In the genomic region with DNA sequence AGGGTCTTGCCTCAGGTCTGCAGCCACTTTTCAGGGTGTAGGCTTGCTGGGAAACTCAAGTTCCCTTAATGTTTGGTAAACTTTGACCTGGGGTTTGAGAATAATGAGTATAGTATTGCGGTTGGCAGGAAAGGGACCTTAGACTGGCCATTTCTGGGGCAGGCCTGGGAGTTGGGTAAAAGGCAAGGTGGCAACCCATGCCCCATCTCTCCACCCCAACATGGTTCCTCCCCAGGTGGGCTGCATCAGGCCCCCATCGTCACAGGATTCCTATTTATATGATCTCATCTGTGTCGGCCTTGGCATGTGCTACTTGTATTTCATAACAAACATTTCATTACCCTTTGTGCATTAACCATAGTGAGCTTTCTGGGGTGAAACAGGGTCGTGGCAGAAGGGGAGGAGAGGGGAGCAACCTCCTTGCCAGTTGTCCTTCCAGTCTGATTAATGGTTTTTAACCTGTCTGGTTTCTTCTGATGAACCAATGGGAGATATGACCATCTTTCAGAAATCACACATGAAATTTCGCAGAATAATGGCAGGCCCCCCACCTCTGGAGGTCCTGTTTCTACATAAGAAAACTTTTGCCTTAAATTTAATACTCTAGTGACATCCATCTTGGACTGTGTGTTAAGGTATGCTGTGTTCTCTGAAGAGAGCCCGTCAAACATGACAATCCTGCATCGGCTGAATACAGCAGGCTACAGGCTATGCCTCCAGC, we compare ENCODE assay signal across 8 mouse cellular contexts. TPM values are rescaled to one million over a fixed set of nuclear protein-coding genes. Genes with fewer than 3 reads are reported as not detected.
DNase-seq lines count a peak whose midpoint lies in the region; ATAC-seq and TF ChIP-seq lines count a peak whose summit lies in the region.

No protein-coding gene starts in this region.

- ATAC-seq in forebrain, postnatal 0 days, result no peak
- ATAC-seq in limb, embryonic 12.5 days (ENCODE audit: insufficient number of reproducible peaks, insufficient read depth, low FRiP score, low TSS enrichment, low read depth), result no peak
- no peak for ATAC-seq in neural tube, embryonic 14.5 days (ENCODE audit: low read depth)

- H3K4me3 ChIP-seq in left cerebral cortex, adult 2 months, result peak overlapping the region; percentile 60
- H3K4me3 ChIP-seq in forebrain, postnatal 0 days (ENCODE audit: low read depth, low read length), result 0 out of 2 replicates have a peak overlapping the region, but pooled peaks have one; percentile 39
- H3K4me3 ChIP-seq in limb, embryonic 12.5 days (replicated peaks), result peak overlapping the region; percentile 95
- peak overlapping the region; percentile 58 for H3K4me3 ChIP-seq in neural tube, embryonic 14.5 days (ENCODE audit: low read depth, low read length)

- H3K36me3 ChIP-seq in forebrain, postnatal 0 days (ENCODE audit: insufficient read depth), result no peaks in the 10 kb centered on the region
- peaks cover 10% of the 10 kb centered on the region; the same call in 1 of the 2 replicates for H3K36me3 ChIP-seq in limb, embryonic 12.5 days
- no peaks in the 10 kb centered on the region for H3K36me3 ChIP-seq in neural tube, embryonic 14.5 days (ENCODE audit: control insufficient read depth, insufficient read depth, low read length)

- WGBS in forebrain, postnatal 0 days, result 41% methylated on average over 7 of the region's 7 CpGs
- 11% methylated on average over 7 of the region's 7 CpGs for WGBS in limb, embryonic 12.5 days
- WGBS in neural tube, embryonic 14.5 days, result 17% methylated on average over 7 of the region's 7 CpGs

- intact Hi-C loops in left cerebral cortex, adult 2 months (cut with DNase I), result no loop called here
- intact Hi-C loops in left cerebral cortex, postnatal 14 days (cut with DNase I), result no loop called here

- peak overlapping the region; percentile 59 for H3K4me2 ChIP-seq in forebrain, postnatal 0 days (ENCODE audit: low read depth)
- H3K4me2 ChIP-seq in limb, embryonic 12.5 days, result peak overlapping the region; percentile 68
- H3K4me2 ChIP-seq in neural tube, embryonic 14.5 days (ENCODE audit: low read depth, low read length), result peak overlapping the region; percentile 82

- no peak for DNase-seq in left cerebral cortex, adult 2 months (ENCODE audit: extremely low spot score in 1 of 2, low spot score in 2 of 2)
- DNase-seq in left cerebral cortex, postnatal 14 days (ENCODE audit: low spot score in 2 of 2), result no peak
- DNase-seq in forebrain, postnatal 0 days, result no peak
- DNase-seq in adrenal gland, postnatal 25 days, result no peak
- DNase-seq in adrenal gland, adult 18-20 months (ENCODE audit: low spot score in 2 of 2), result no peak
- no peak for DNase-seq in ovary, postnatal 36 days (ENCODE audit: low spot score)

- H3K9me3 ChIP-seq in forebrain, postnatal 0 days (ENCODE audit: low read length), result no peaks in the 10 kb centered on the region
- H3K9me3 ChIP-seq in limb, embryonic 12.5 days, result no peaks in the 10 kb centered on the region
- no peaks in the 10 kb centered on the region for H3K9me3 ChIP-seq in neural tube, embryonic 14.5 days (ENCODE audit: control insufficient read depth, low read length)

- H3K27ac ChIP-seq in left cerebral cortex, adult 2 months, result peak overlapping the region; percentile 85
- H3K27ac ChIP-seq in forebrain, postnatal 0 days (ENCODE audit: low read depth, low read length), result no peak overlapping the region
- peak overlapping the region; percentile 99 for H3K27ac ChIP-seq in limb, embryonic 12.5 days
- peak overlapping the region; percentile 84 for H3K27ac ChIP-seq in neural tube, embryonic 14.5 days (ENCODE audit: low read depth, low read length)

- TF ChIP-seq CTCF in left cerebral cortex, adult 2 months (IDR thresholded peaks at IDR 0.05), result no peak
- no peak for TF ChIP-seq CTCF in forebrain, postnatal 0 days (IDR thresholded peaks at IDR 0.05; ENCODE audit: low read depth)

- no peak overlapping the region for H3K9ac ChIP-seq in forebrain, postnatal 0 days
- peak overlapping the region; percentile 97 for H3K9ac ChIP-seq in limb, embryonic 12.5 days (replicated peaks)
- H3K9ac ChIP-seq in neural tube, embryonic 14.5 days (replicated peaks; ENCODE audit: low read depth, low read length), result peak overlapping the region; percentile 71; the same call in 1 of the 2 replicates

- 0 out of 2 replicates have a peak, but pooled peaks cover 17% of the 10 kb centered on the region for H3K27me3 ChIP-seq in forebrain, postnatal 0 days (ENCODE audit: insufficient read depth, low read length)
- no peaks in the 10 kb centered on the region for H3K27me3 ChIP-seq in limb, embryonic 12.5 days
- peaks cover 3% of the 10 kb centered on the region; the same call in 1 of the 2 replicates for H3K27me3 ChIP-seq in neural tube, embryonic 14.5 days (ENCODE audit: control insufficient read depth, insufficient read depth, low read length)

- H3K4me1 ChIP-seq in forebrain, postnatal 0 days (ENCODE audit: insufficient read depth), result peaks cover 6% of the 10 kb centered on the region; the same call in 1 of the 2 replicates
- peaks cover 71% of the 10 kb centered on the region for H3K4me1 ChIP-seq in limb, embryonic 12.5 days (replicated peaks)
- H3K4me1 ChIP-seq in neural tube, embryonic 14.5 days (ENCODE audit: control insufficient read depth, insufficient read depth, low read length), result peaks cover 26% of the 10 kb centered on the region

RNA-seq across cellular contexts. Expression of a gene that starts 2.9 kb away (rescaled TPM):
- 10 to 100 TPM; 26.8 to 36.1 TPM for total RNA-seq in left cerebral cortex, adult 2 months (2021)
- total RNA-seq in left cerebral cortex, postnatal 14 days (2021), result 10 to 100 TPM; 30.2 to 53.1 TPM
- 134 and 153 TPM in 2 replicates for total RNA-seq in forebrain, postnatal 0 days (2014; rRNA removed)
- polyA plus RNA-seq in forebrain, postnatal 0 days (2015; fragmentation: Nextera tagmentation; extraction: Ambion mirVana), result 177 and 185 TPM in 2 replicates
- polyA plus RNA-seq in limb, embryonic 12.5 days (2016; fragmentation: Nextera tagmentation; extraction: Ambion mirVana), result 652 and 658 TPM in 2 replicates
- polyA plus RNA-seq in neural tube, embryonic 14.5 days (2014; fragmentation: Nextera tagmentation; extraction: Ambion mirVana), result 156 and 196 TPM in 2 replicates
- total RNA-seq in adrenal gland, postnatal 25 days (2021), result 59.6 and 78.0 TPM in 2 replicates
- total RNA-seq in adrenal gland, adult 18-20 months (2021), result 10 to 100 TPM; 47.4 to 77.7 TPM

RNA-seq across cellular contexts. Expression of a gene that starts 26.0 kb away (rescaled TPM):
- 1 to 10 TPM in 1 of 2 experiments, under 1 TPM in 1; 0.36 to 1.3 TPM for total RNA-seq in left cerebral cortex, adult 2 months (2021)
- under 1 TPM; 0.90 to 0.93 TPM for total RNA-seq in left cerebral cortex, postnatal 14 days (2021)
- 0.85 and 1.2 TPM in 2 replicates for total RNA-seq in forebrain, postnatal 0 days (2014; rRNA removed)
- 0.84 and 1.4 TPM in 2 replicates for polyA plus RNA-seq in forebrain, postnatal 0 days (2015; fragmentation: Nextera tagmentation; extraction: Ambion mirVana)
- polyA plus RNA-seq in limb, embryonic 12.5 days (2016; fragmentation: Nextera tagmentation; extraction: Ambion mirVana), result 10.6 and 10.8 TPM in 2 replicates
- 0.76 and 1.4 TPM in 2 replicates for polyA plus RNA-seq in neural tube, embryonic 14.5 days (2014; fragmentation: Nextera tagmentation; extraction: Ambion mirVana)
- 4.1 and 4.8 TPM in 2 replicates for total RNA-seq in adrenal gland, postnatal 25 days (2021)
- total RNA-seq in adrenal gland, adult 18-20 months (2021), result 1 to 10 TPM; 1.9 to 3.2 TPM

Comparison
In these comparisons a context has a peak if more than half of its experiments do, and no peak if none do; other contexts are left out.
1. H3K4me3 ChIP-seq: peak in every context shown above with its lines; median percentile 95 in limb, embryonic 12.5 days; 60 in left cerebral cortex, adult 2 months; 58 in neural tube, embryonic 14.5 days; 39 in forebrain, postnatal 0 days.